Mouse (Mus musculus) heart, adult 8-10 months (tissue): ENCODE results near the gene Nup210l. TPM values are rescaled to one million over a fixed set of nuclear protein-coding genes. Genes with fewer than 3 reads are reported as not detected.

ENCODE experiments used
- DNase-seq: peaks from one replicate; pipeline ENCODE4 v3.0.0; 2022; ENCODE audit warnings: low spot score
- total RNA-seq, 4 experiments: library from RNA; stranded (reverse); gene quantifications; 2 replicates each; pipeline ENCODE4 v1.2.4; 2022

Gene Nup210l
- under 1 TPM; 0.06 to 0.16 (median 0.10) TPM for total RNA-seq

DNA sequence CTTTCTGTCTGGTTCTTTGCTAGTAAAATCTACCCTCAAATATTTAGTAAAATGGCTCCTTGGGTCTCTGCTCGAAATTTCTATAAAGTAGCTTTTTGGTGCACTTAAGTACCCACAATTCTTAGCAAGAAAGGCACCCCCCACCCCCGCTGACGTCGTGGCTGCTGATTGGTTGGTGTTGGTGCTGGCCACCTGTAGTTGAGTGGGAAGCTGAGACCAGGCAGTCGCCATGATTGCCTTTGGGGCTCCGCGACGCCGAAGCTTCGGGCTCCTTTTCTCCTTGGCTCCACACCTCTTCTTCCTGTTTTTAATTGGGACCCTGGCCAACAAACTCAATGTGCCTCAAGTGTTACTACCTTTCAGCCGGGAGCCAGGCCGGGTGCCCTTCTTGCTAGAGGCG, at the start of gene Nup210l:
TSS of gene Nup210l (plus strand) at position 195 of the 400 bp plus-strand sequence.
- no peak for DNase-seq

DNA sequence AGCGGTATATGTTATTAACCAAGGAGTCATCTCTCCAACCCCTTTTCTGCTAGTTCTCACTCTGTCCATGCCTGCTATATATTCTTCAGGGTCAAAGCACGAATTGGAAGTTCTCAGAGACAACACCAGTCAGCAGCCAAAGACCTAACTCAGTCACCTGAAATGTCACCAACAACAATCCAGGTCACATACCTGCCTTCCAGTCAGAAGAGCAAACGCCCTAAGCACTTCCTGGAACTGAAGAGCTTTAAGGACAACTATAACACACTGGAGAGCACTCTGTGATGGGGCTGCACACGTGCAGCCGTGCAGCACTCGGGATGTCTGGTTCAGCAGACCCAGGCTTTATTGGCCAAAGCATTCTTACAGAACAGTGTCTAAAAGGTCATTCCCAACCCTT, 42.4 kb upstream of the Nup210l start:
- DNase-seq = no peak

DNA sequence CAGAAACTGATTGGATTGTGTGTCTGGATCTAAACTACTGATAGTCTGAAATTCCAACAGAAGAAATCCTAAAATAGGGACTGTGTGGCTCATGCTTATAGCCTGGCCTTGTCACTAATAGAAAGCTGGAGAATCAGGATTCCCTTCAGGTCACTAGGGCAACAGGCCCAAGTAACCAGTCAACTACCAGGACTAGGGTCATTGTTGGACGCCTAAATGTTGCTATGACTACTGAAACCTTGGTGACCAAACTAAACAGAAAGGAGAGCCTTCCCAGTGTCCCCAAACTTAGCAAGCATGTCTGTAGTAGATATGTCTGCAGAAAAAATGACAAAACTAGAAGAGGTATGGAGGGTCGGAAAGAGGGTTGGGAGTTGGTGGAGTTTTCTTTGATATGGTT, 41.4 kb upstream of the Nup210l start:
- no peak for DNase-seq

DNA sequence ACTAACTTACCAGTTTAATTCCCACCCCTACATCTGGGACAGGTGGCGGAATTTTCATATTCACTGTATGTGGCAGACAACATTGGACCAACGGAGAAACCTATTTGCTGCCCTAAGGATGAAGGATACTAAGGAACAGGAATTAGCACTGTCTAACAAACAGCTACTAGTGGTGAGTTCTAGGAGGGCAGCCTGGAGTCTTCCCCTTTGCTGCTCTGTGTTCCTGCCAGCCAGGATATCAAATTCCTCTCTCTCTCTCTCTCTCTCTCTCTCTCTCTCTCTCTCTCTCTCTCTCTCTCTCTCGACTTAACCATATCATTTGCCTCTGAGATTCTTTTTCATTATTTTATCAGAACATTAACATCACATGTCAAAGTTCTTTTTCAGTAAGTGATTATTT, 39.5 kb upstream of the Nup210l start:
- DNase-seq = no peak

DNA sequence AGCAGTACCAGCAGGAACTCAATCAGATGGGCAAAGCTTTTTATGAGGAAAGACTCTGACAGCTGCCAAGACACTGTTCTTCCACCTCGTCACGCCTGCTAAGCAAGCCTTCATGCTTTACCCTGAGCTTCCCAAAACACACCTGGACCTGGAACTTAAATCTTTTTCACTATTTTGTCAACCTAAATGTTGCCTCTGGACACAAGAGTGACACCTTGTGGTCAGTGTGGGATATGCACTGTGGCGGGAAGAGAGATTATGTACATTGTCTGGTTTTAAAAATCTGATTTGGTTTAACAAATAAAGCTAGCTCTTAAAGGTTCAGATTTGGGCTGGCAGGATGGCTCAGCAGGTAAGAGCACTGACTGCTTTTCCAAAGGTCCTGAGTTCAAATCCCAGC, 38.4 kb upstream of the Nup210l start:
- DNase-seq = no peak

DNA sequence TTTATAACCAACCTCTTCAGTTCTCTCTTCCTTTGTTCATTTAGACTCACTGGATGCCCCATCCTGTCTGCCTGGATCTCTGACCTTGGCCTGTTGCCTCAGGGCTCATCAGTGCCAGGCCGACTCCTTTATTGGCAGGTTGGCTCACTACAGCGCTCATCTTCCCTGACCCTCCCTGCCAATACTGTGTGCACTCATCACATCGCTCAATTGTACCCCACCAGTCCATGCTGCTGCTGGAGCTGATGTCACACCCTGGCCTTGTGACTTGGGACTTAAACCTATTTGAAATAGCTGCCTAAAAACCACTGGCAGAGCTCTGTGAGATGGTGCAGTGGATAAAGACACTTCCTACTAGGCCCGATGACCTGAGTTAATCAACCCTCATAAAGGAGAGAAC, 36.1 kb upstream of the Nup210l start:
- no peak for DNase-seq

DNA sequence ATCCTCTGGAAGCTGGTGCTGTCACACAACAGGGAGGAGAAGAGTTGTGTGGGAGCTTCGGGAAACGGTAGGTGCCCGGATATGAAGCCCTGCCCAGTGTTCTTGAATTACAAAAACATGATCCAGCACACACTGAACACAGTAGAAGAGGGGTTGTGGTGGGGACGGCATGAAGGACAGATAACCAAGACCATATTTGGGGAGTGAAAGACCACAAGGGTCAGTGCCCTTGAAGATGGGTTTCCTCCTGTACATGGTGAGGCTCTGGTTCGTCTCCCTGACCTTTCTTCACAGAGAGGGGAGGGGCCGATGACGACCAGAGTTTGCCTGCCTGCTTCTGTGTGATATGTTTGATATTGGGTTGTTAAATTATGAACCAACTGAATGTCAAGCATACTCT, 34.2 kb upstream of the Nup210l start:
- DNase-seq = no peak

DNA sequence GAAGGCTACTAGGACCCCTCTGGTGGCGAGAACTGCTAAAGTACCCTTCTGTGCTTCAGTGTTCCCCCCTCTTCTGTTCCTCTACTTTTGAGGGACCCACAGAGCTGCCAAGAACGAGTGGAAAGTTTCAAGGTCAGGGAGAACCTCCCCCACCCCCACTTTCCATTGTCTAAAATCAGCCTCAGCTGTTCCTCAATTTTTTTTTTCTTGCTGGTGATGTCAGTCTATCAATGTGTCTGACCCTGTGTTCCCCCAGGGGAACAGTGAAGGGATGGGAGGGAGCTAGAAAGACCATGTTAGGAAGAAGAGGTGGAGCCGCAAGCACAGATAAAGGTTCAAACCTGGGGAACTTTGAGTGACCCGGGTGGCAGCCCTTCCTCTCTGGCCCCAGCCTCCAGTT, 31.6 kb upstream of the Nup210l start, which contains the start of gene Tpm3:
TSS of gene Tpm3 (plus strand) at position 356 of the 400 bp plus-strand sequence.
- no peak for DNase-seq

DNA sequence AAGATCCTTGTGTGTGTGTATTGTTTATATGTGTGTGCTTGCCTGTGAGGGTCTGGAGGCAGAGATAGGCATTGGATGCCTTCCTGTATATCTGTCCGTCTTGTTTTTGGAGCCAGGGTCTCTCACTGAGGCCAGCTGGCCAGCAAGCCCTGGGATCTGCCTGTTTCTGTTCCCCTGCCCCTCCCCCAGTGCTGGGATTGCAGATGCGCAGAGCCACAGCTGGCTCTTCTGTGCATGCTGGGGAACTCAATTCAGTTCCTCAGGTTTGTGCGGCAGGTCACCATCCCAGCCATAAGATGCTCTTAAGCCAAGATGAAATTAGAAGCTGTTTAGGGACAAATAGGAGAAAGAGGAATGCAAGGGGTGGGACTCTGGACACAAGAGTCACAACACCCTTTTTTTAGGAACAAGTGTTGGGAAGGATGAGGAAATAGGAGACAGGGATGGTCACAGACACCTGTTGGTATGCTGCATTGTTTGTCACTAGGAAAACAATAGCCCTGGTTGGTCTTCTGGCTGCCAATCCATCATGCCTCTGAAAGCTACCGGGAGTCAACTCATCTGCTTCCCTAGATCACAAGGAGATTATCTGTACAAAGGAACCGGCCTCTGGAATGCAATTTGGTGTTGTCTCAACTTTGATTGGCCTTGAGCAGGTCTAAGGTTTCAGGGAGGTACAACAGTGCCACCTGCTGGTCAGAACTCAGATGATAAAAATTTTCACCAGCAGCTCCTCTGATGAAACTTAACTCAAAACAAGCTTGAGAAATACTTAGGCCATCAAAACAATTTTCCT, 26.8 kb upstream of the Nup210l start:
- peak; percentile 85 for DNase-seq

DNA sequence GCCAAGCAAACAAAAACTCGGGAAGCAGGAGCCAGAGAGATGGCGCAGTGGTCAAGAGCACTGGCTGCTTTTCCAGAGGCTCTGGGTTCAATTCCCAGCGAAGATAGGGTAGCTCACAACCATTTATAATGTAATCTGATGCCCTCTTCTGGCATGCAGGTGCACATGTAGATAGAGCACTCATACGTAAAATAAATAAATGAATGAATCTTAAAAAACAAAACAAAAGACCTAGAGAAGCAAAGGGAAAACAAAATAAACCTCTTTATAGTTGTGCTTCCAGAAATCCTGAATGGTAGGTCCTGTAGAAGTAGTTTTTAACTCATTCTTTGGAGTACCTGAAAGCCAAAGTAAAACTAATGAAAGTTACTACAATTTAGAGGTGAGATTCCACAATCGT, 25.7 kb upstream of the Nup210l start:
- DNase-seq = no peak

DNA sequence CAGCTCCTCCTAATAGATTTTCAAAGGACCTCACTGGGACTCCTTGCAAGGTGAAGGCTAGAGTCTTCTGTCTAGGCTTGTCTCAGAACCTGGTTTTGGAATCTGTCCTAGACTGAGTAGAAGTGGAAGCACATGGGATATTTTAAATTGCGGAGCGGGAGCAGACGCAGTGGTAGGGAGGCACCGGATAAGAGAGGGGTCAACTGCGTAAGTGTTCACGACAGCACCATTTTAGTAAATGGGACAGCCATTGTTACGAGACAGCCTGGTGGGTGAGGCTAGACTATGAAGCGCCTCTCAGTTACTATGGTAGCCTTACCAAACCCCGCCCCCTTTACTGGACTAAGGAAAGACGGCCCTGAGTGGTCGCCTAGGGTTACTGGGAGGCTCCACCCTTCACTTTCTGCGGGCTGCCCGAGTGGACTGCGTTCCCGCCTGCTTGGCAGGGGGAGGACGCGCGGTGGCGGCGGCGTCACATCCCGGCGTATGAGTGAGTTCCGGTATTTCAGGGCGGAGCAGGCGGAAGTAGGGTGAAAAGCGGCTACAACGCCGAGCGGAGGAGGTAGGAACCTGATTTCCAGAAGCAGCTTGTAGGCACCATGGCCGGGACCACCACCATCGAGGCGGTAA, 24.7 kb upstream of the Nup210l start:
- DNase-seq = peak; percentile 95

DNA sequence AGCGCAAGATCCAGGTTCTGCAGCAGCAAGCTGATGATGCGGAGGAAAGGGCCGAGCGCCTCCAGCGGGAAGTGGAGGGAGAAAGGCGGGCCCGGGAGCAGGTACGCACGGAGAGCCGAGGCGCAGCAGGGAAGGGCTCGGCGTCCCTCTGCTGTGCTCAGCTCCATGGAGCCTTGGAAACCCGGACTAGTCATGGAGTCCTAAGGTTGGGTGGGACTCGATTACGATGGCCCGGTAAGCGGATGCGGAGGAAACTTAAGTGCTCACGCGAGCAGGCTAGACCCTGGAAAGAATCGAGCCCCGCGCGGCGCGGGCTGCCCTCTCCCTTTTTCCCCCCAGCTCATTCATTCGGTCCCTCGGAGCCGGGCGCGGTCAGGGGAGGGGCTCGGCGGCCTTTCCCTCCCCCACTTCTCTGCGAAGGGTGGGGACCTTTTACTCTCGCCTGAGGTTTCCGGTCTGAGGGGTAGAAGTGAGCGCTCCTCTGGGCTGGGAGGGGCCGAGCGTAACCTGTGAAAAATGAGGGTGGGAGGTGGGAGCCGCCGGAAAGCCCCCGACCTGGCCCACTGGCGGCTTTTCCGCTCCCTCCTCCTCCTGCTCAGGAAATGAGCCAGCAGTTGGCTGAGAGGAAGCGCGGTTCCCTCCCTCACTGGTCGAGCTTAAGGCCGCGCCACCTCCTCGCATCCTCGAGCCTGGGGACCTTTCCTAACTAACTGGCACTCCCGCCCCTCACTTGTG, 24.0 kb upstream of the Nup210l start:
- DNase-seq = peak; percentile 69

DNA sequence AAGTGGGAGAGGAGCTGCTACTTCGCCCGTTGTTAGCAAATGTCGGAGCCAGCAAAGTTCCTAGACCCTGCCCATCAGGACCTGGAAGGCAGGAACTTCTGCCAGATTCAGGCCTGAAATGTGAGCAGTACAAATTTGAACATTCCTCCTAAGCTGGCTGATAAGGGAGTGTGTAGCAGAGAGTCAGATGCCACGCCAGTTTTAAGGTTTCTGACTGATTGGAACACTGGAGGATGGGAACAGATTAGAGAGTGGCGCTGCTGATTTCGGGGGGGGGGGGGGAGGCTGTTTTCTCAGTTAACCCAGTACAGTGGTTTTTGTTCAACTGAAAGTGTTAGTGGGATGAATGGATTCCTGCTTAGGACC, 23.5 kb upstream of the Nup210l start:
- no peak for DNase-seq

DNA sequence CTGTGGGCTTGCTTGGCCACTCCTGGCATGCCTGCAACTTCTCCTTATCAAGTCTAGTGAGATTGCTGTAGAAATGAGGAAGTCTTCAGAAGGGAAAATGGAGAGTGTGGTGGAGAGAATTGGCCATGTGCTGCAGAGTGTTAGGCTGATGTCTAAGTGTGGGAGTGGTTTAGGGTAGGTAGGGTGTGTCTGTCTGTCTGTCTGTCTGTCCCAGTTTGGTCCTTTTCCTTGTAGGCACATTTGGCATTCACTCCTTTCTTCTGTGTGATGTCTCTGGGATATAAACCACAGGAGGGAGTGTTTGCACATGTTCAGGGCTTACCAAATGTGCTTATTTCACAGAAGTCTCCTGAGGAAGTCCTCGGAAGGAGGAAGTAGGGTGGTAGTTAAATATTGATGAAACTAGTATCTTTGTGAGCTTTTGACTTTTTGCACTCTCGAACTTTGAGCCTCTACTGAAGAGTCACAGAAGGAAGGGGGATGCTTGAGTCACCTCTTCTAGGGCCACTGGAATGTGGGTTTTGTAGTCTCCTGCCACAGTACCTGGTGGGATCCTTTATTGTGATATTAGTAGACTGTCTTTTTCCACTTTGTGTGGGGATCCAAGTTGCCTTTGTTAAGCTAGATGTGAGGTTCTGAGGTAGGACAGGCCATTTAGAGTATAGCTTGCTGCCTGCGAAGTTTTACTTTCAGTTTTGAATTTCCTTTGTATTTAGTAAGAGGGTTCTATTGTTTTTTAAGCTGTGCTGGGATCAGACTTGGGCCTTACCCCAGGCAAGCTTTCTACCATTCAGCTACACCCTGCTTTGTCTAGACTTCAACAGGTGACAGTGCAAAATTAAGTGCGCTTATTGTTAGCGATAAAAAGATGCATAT, 22.3 kb upstream of the Nup210l start:
- peak; percentile 31 for DNase-seq

DNA sequence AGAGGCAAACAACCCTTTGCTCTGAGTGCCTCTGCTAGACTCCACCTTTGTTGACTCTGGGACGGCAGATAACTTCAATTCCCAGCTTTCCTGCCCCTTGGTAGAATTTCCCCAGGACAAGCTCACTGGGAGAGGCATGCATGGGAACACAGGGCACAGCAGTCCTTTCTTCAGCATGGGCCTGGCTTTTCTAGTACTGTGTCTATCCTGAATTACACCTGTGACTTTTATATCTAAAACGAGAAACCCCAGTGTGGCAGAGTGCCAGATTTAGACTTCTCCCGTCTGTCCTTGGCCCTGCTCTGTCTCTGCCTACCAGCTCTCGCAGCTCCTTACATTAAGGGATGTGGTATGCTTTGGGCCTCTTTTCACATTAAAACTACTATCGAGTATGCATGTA, 20.9 kb upstream of the Nup210l start:
- DNase-seq = no peak

DNA sequence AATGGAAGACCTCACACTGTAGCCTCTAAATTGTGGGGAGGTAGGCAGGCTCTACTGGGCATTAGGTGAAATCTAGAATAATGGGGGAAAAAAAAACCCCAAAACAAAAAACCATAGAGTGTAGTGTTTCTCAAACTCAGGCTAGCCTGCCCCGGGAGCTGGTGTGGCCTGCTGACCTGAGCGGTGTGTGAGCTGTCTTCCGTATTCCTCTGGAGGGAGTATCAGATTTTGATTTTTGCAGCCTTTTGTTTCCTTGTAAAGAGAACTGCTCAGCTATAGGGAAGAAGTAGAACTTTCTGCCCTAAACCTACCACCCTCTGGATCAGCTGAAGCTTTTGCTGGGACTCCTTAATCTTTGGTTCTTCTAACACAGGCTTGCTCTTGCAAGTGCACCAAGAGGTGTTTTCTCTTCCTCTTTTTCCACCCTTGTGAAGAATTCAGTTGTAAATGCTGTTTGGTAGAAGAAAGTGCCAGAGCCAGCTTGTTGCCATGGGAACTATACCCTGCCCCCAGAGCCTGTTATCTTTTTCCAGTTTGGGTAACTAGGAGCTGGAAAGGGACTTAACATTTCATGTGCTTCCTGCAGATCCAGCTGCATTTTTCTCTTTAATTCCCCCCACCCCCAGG, 20.1 kb upstream of the Nup210l start:
- DNase-seq = no peak

DNA sequence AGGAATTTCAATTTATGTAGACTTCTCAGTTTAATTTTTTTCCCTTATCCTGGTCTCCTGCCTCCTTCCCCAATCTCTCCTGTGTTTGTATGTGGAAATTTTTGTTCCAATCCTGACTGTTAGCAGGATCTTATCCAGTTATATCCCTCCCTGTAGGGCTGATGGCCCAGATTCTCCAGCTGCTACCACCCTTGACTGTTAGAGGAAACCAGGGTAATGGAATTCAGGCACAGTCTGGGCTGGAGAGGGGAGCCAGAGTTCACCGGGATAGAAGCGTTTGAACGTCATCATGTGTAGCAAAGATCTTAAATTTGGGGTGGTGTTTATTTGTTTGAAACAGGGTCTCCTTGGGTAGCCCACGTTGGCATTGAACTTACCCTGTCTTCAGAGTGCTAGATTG, 19.1 kb upstream of the Nup210l start:
- DNase-seq = peak; percentile 30

DNA sequence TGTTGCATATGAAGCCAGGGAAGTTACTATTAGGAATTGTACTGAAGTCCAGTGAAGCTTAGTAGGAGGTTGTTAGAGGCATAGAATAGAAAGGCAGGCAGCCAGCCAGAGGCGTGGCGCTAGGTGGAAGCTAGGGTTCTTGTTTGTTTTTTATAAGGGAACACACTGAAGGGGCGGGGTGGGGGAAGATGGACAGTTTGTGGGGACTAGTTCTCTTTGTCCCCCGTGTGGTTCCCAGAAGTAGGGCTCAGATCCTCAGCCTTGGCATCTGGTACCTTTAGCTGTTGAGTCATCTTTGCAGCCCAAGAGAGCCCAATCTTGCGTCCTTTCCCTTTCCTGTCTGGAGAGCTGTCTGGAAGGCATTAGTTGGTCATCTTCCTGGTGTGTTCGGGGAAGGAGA, 18.7 kb upstream of the Nup210l start:
- DNase-seq = peak; percentile 26

DNA sequence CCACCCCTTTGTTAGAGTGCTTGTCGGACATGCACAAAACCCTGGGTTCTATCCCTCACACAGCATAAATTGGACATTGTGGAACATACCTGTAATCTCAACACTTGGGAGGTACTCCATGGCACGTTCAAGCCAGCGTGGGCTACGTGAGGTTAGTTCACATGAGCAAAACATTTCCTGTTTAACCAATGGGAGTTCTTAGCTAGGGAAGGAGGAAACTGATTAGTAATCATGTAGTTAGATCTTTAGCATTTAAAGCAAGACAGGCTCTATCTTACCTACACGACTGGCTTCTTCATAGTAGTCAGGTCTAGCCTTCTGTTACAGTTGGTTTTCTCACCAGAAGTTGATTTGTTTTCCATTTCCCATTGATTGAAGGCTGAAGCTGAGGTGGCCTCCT, 17.9 kb upstream of the Nup210l start:
- no peak for DNase-seq

DNA sequence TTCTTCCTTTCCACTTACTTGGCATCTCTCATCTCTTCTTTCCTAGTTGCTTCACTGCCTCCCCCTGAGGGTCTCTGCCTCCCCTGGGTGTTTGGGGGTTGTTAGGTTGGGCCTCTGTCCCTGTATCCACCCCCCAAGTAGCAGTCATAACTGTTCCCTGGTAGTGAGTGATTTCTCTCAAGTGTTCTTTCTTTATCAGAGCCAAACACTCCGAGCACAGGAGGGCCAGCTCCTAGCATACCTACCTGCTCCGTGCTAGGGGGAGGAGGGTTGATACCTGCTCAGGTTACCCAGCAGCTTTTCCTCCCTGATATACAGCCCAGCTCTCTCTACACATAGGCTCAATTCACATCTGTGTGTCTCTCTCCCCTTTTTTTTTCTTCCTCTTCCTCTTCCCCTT, 15.3 kb upstream of the Nup210l start:
- no peak for DNase-seq

DNA sequence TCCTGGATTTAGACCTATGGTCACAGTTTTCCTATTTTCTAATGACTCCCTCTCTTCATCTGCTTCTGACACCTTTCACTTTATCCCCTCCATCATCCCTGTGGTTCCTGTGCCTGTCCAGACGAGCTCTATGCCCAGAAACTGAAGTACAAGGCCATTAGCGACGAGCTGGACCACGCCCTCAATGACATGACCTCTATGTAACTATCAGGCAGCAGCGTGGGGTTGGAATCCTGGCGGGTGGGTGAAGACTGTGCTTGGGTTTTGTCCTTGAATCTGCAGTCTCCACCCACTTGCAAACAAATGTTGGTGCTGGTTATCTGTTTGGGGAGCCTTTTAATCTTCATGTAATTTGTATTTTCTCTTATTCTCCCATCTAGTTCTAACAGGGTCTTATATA, 13.0 kb upstream of the Nup210l start:
- no peak for DNase-seq
